Mouse (Mus musculus) T-helper 1 cell (primary cell): ENCODE measurements around the gene Zfand2a.

Source experiments
- in situ Hi-C: fragments of 300-600 bp; cut with MboI, MseI; formaldehyde crosslinking; loops from one replicate; pipeline ENCODE4 v1.15.1; 2025; ENCODE audit warnings: high pct_unique_total_duplicates

Gene Zfand2a

DNA sequence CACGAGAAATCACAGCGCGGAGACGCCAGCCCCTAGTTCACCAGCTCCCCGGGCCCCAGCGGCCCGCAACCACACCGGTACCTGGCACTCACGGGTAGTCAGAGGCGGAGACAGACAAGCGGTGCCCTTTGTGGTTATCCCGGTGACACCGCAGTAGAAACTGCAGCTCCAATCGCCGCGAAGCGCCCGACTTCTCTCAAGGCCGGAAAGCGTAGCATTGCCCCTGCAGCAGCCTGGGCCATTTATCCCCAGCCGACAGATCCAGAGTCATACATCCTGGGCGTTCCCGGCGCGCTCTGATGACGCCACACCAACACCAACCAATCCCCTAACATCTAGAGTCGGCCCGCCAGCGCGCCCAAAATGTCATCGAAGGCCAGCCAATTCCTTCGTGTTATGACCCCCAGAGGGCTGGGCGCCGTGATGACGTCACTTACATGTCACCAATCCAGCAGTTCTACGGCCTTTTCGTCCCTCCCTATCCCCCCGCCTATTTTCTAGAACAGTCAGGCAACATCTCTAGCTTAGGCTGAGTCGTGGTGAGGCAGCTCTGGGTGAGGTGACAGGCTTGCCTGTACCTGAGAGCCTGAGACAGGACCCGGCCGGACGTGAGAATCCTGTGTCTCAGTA is at the start of gene Zfand2a:
Gene Zfand2a, minus strand, starts transcription at position 365 of the 630 bp plus-strand sequence.
- in situ Hi-C loops = loop anchor here (5.0 kb wide), 1 partner anchor 1322 kb away; the partner anchor contains the start of gene Cops6

- in situ Hi-C loops = loop anchor here (10.0 kb wide), 1 partner anchor 1276 kb away; no protein-coding TSS in a partner anchor
Observed at GRCm38 (mm10) chr5:139528851-139529250, 44.5 kb upstream of the Zfand2a start.

- in situ Hi-C loops = loop anchor here (10.0 kb wide), 1 partner anchor 1283 kb away; no protein-coding TSS in a partner anchor
Observed at GRCm38 (mm10) chr5:139521987-139522386, 37.6 kb upstream of the Zfand2a start.

- in situ Hi-C loops = loop anchor here (10.0 kb wide), 1 partner anchor 1285 kb away; no protein-coding TSS in a partner anchor
Observed at GRCm38 (mm10) chr5:139520069-139520834, 35.9 kb upstream of the Zfand2a start.

- in situ Hi-C loops = no loop called here
Observed at GRCm38 (mm10) chr5:139516281-139516680, 31.9 kb upstream of the Zfand2a start.

DNA sequence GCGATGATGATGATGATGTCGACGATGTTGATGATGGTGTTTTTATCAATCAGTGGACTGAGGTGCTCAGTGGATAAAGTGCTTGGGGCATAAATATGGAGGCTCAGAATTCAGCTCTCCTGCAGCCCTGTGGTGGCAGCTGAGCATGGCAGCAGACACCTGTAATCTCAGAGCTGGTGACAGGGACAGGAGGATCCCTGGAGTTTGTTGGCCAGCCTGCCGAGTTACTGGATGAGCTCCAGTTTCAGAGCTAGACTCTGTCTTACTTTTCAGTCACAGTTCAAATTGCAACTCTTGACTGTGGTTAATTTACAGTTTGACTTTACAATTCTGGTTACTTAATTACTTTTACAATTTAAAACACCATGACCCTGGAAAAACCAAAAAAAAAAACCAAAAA is 27.9 kb upstream of the Zfand2a start:
- in situ Hi-C loops = no loop called here

DNA sequence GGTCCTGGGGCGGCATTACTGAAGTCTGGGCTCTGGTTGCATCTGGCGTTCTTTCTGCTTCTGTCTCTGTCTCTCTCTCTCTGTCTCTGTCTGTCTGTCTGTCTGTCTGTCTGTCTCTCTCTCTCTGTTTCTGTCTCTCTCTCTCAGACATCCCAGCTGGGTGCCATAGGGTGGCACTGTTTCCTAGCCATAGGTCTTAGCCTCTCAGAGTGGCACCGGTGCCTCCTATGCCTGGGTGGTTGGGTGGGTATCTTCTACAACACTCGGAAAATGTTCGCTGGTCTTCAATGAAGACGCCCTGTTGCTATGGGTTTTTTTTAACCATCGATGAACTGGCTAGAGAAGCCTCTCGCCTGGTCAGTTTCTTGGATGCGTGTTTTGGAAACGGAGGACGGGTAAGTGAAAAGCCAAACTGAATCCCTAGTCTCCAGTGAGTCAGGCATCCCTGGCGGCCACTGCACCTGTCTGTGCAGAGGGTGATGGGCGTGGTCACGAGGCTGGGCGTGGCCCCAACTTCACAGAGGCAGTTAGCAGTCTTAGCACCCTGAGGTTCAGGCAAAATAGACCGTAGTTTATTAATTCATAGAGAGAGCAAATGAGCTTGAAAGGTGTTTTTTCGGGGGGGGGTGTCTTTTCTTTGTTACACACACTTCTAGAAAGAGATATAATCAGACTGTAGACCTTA is 26.5 kb upstream of the Zfand2a start:
- in situ Hi-C loops = no loop called here

- in situ Hi-C loops = no loop called here
Observed at GRCm38 (mm10) chr5:139506207-139506606, 21.9 kb upstream of the Zfand2a start.

DNA sequence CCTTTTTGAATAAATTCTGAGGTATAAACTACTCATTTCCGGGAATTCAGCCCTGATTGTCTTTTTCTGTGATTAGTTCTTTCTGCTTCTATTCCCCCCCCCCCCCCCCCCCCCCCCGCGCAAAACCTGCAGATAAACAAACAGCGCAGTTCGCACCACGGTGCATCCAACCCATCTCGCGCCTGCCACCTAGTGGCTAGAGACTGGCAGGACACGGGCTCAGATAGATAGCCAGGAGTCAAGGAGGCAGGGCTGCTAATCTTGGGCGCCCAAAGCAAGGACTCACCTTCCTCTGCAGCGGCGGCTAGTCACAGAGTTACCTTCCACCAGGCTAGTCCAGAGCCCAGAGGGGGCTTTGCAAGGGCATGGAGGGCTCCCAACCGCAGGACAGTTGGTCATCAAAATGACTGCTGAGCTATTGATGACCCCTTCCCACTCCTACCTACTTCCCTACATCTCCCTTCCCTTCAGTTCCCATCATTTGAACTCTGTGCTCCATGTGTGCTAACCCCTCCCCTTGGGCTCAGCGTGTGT is 20.8 kb upstream of the Zfand2a start:
- in situ Hi-C loops = no loop called here

GRCm38 (mm10) chr5:139502281-139502680 is 17.9 kb upstream of the Zfand2a start:
- in situ Hi-C loops = no loop called here

- in situ Hi-C loops = no loop called here
Observed at GRCm38 (mm10) chr5:139498791-139499190, 14.4 kb upstream of the Zfand2a start.

- in situ Hi-C loops = no loop called here
Observed at GRCm38 (mm10) chr5:139496939-139497338, 12.6 kb upstream of the Zfand2a start.

GRCm38 (mm10) chr5:139495019-139495669 is 10.8 kb upstream of the Zfand2a start:
- in situ Hi-C loops = no loop called here

GRCm38 (mm10) chr5:139493690-139494089 is 9.3 kb upstream of the Zfand2a start:
- in situ Hi-C loops = no loop called here

DNA sequence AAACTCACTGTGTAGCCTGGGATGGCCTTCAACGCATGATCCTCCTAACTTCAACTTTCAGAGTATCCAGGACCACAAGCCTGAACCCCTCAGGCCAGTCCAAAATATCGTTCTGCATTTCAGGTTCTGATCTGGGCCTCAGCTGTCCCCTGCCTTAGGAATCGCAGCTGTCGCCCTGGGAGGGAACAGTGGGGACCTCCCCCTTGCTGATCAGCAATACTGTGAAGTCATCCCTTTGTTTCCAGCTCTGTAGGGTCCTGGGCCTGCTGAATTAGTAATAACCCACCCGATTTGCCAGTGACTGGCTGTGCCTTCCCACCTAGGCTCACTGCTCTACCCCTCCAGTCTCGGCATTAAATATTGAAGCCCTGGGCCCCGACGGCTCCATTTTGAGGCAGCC is 7.0 kb upstream of the Zfand2a start:
- in situ Hi-C loops = no loop called here

GRCm38 (mm10) chr5:139490131-139490530 is 5.8 kb upstream of the Zfand2a start:
- in situ Hi-C loops = no loop called here

GRCm38 (mm10) chr5:139483171-139483848 is 1.0 kb downstream of the Zfand2a start:
- in situ Hi-C loops = loop anchor here (5.0 kb wide), 1 partner anchor 1321 kb away; the partner anchor contains the start of gene Cops6

DNA sequence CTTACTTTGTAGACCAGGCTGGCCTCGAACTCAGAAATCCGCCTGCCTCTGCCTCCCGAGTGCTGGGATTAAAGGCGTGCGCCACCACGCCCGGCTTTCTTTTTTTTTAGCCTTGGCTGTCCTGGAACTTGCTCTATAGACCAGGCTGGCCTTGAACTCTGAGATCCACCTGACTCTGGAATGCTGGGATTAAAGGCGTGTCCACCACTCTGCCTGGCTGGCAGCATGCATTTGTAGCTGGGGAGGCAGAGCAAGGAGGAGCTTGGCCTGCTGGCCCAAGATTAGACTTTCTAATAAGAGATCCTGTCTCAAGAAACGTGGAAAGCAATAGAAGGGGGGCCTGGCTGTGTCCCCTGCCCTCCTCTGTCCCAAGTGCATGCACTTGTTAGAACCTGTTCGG is 3.9 kb downstream of the Zfand2a start:
- in situ Hi-C loops = loop anchor here (5.0 kb wide), 1 partner anchor 1318 kb away; the partner anchor contains the start of gene Cops6

DNA sequence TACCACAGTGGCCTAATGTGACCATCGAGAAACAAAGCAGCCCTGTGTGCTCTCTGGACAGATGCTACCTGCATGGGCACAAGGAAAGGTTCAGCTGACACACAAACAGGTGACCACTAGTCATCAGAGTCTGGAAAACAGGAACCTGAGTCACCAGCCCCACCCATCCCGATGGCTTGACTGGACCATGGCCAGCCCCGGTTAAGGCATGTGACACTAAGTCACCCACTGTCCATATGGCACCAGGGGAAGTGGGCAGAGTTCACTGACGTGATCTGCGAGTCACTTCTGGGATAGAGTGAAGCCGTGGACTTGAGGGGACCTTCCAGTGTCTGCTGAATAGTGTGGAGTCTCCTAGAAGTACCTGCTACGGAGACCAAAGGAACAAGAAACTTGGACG is 5.3 kb downstream of the Zfand2a start:
- in situ Hi-C loops = no loop called here

DNA sequence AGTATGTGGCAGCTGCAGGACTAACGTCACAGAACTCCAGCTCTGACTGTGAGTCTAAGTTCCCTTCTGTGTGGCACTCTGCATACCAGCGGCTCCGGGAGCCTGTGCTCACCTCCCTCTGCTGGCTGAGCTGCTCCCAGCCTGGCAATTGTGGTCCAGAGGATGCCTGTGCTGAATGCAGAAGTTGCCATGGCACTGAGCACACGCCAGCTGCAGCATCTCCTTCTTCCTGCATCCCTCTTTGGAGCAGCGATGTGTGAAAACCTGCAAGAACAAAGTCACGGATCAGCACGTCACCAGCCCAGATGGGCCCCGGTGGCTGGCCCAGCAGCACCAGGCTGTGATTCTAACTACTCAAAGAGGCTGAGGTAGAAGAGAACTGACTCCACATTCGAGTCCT is 9.6 kb downstream of the Zfand2a start:
- in situ Hi-C loops = no loop called here

- in situ Hi-C loops = no loop called here
Observed at GRCm38 (mm10) chr5:139467998-139468397, 16.4 kb downstream of the Zfand2a start.
